In genomic region chr9:70655764-70656129, GRCm38 (mm10) we compare ENCODE assay signal across 8 mouse cellular contexts. TPM values are rescaled to one million over a fixed set of nuclear protein-coding genes. Genes with fewer than 3 reads are reported as not detected.
DNase-seq lines count a peak whose midpoint lies in the region; ATAC-seq and TF ChIP-seq lines count a peak whose summit lies in the region.

No protein-coding gene starts in this region.

- peak overlapping the region; percentile 94 for H3K4me2 ChIP-seq in kidney, postnatal 0 days (ENCODE audit: low read length)
- peak overlapping the region; percentile 82 for H3K4me2 ChIP-seq in embryonic facial prominence, embryonic 13.5 days
- peak overlapping the region; percentile 62 for H3K4me2 ChIP-seq in hindbrain, postnatal 0 days (ENCODE audit: low read depth, low read length)
- peak overlapping the region; percentile 66 for H3K4me2 ChIP-seq in midbrain, embryonic 15.5 days

- H3K9ac ChIP-seq in kidney, postnatal 0 days (ENCODE audit: low read depth, low read length), result peak overlapping the region; percentile 89; the same call in 1 of the 2 replicates
- no peak overlapping the region for H3K9ac ChIP-seq in embryonic facial prominence, embryonic 13.5 days
- peak overlapping the region; percentile 94 for H3K9ac ChIP-seq in hindbrain, postnatal 0 days (replicated peaks; ENCODE audit: low read length)
- peak overlapping the region; percentile 82; the same call in 1 of the 2 replicates for H3K9ac ChIP-seq in midbrain, embryonic 15.5 days

- H3K4me3 ChIP-seq in kidney, postnatal 0 days (replicated peaks; ENCODE audit: low read depth, low read length), result peak overlapping the region; percentile 87
- H3K4me3 ChIP-seq in embryonic facial prominence, embryonic 13.5 days, result peak overlapping the region; percentile 70
- H3K4me3 ChIP-seq in hindbrain, postnatal 0 days (ENCODE audit: low read length), result peak overlapping the region; percentile 99
- H3K4me3 ChIP-seq in midbrain, embryonic 15.5 days, result peak overlapping the region; percentile 78

- H3K27me3 ChIP-seq in kidney, postnatal 0 days (ENCODE audit: insufficient read depth, low read length), result no peaks in the 10 kb centered on the region
- no peaks in the 10 kb centered on the region for H3K27me3 ChIP-seq in embryonic facial prominence, embryonic 13.5 days
- no peaks in the 10 kb centered on the region for H3K27me3 ChIP-seq in hindbrain, postnatal 0 days (ENCODE audit: insufficient read depth, low read length)
- no peaks in the 10 kb centered on the region for H3K27me3 ChIP-seq in midbrain, embryonic 15.5 days (replicated peaks)

- no peaks in the 10 kb centered on the region for H3K9me3 ChIP-seq in kidney, postnatal 0 days (replicated peaks; ENCODE audit: low read length)
- no peaks in the 10 kb centered on the region for H3K9me3 ChIP-seq in embryonic facial prominence, embryonic 13.5 days
- H3K9me3 ChIP-seq in hindbrain, postnatal 0 days (ENCODE audit: low read length), result no peaks in the 10 kb centered on the region
- H3K9me3 ChIP-seq in midbrain, embryonic 15.5 days, result no peaks in the 10 kb centered on the region

- H3K36me3 ChIP-seq in kidney, postnatal 0 days (ENCODE audit: insufficient read depth, low read length), result no peaks in the 10 kb centered on the region
- H3K36me3 ChIP-seq in embryonic facial prominence, embryonic 13.5 days, result no peaks in the 10 kb centered on the region
- H3K36me3 ChIP-seq in hindbrain, postnatal 0 days (ENCODE audit: insufficient read depth, low read length), result no peaks in the 10 kb centered on the region
- no peaks in the 10 kb centered on the region for H3K36me3 ChIP-seq in midbrain, embryonic 15.5 days (replicated peaks)

- TF ChIP-seq CTCF in kidney, postnatal 0 days (IDR thresholded peaks at IDR 0.05; ENCODE audit: low read depth), result no peak
- TF ChIP-seq CTCF in hindbrain, postnatal 0 days (IDR thresholded peaks at IDR 0.05; ENCODE audit: low read depth), result no peak

- no peak for ATAC-seq in kidney, postnatal 0 days (replicated peaks; ENCODE audit: low FRiP score, low read depth)
- no peak for ATAC-seq in embryonic facial prominence, embryonic 13.5 days (ENCODE audit: insufficient number of reproducible peaks, insufficient read depth, low FRiP score, low TSS enrichment, low read depth)
- ATAC-seq in hindbrain, postnatal 0 days, result no peak
- no peak for ATAC-seq in midbrain, embryonic 15.5 days (replicated peaks)

- 0 out of 2 replicates have a peak, but pooled peaks cover 10% of the 10 kb centered on the region for H3K4me1 ChIP-seq in kidney, postnatal 0 days (replicated peaks; ENCODE audit: insufficient read depth, low read length)
- peaks cover 23% of the 10 kb centered on the region for H3K4me1 ChIP-seq in embryonic facial prominence, embryonic 13.5 days
- peaks cover 10% of the 10 kb centered on the region for H3K4me1 ChIP-seq in hindbrain, postnatal 0 days (ENCODE audit: insufficient read depth, low read length)
- peaks cover 37% of the 10 kb centered on the region for H3K4me1 ChIP-seq in midbrain, embryonic 15.5 days

- WGBS in kidney, postnatal 0 days, result 28% methylated on average over 2 of the region's 2 CpGs
- WGBS in embryonic facial prominence, embryonic 13.5 days, result 35% methylated on average over 2 of the region's 2 CpGs
- 32% methylated on average over 2 of the region's 2 CpGs for WGBS in hindbrain, postnatal 0 days
- 34% methylated on average over 2 of the region's 2 CpGs for WGBS in midbrain, embryonic 15.5 days

- DNase-seq in kidney, postnatal 0 days (ENCODE audit: low spot score), result no peak
- no peak for DNase-seq in kidney, postnatal 25 days
- DNase-seq in hindbrain, postnatal 0 days (ENCODE audit: low spot score), result no peak
- DNase-seq in right cerebral cortex, postnatal 14 days, result no peak
- no peak for DNase-seq in thymus, postnatal 0 days (ENCODE audit: low spot score)
- DNase-seq in adrenal gland, adult 2 months, result no peak

- no peak overlapping the region for H3K27ac ChIP-seq in kidney, postnatal 0 days
- no peak overlapping the region for H3K27ac ChIP-seq in embryonic facial prominence, embryonic 13.5 days
- H3K27ac ChIP-seq in hindbrain, postnatal 0 days, result no peak overlapping the region
- H3K27ac ChIP-seq in midbrain, embryonic 15.5 days, result peak overlapping the region; percentile 98; the same call in 1 of the 2 replicates

RNA-seq across cellular contexts. Expression of gene Gm10642, which starts 0.3 kb away (rescaled TPM):
- polyA plus RNA-seq in kidney, postnatal 0 days (2015; fragmentation: Nextera tagmentation; extraction: Ambion mirVana), result 1.3 and 1.7 TPM in 2 replicates
- 0.28 and 0.33 TPM in 2 replicates for polyA plus RNA-seq in embryonic facial prominence, embryonic 13.5 days (2015; fragmentation: Nextera tagmentation; extraction: Ambion mirVana)
- total RNA-seq in hindbrain, postnatal 0 days (2014; rRNA removed), result 1.9 and 4.4 TPM in 2 replicates
- polyA plus RNA-seq in hindbrain, postnatal 0 days (2015; fragmentation: Nextera tagmentation; extraction: Ambion mirVana), result 1.1 and 2.2 TPM in 2 replicates
- 0.19 and 0.75 TPM in 2 replicates for polyA plus RNA-seq in midbrain, embryonic 15.5 days (2015; fragmentation: Nextera tagmentation; extraction: Ambion mirVana)
- 2.7 and 4.2 TPM in 2 replicates for polyA plus RNA-seq in thymus, postnatal 0 days (2015; fragmentation: Nextera tagmentation; extraction: Ambion mirVana)
- under 1 TPM; 0.35 to 0.69 TPM for total RNA-seq in adrenal gland, adult 2 months (2021)
- 2.7 and 4.8 TPM in 2 replicates for polyA plus RNA-seq in adrenal gland, adult 2 months (2012; rRNA removed)

RNA-seq across cellular contexts. Expression of gene Mindy2, which starts 1.2 kb away (rescaled TPM):
- polyA plus RNA-seq in kidney, postnatal 0 days (2015; fragmentation: Nextera tagmentation; extraction: Ambion mirVana), result 14.6 and 16.9 TPM in 2 replicates
- polyA plus RNA-seq in embryonic facial prominence, embryonic 13.5 days (2015; fragmentation: Nextera tagmentation; extraction: Ambion mirVana), result 12.2 and 13.1 TPM in 2 replicates
- total RNA-seq in hindbrain, postnatal 0 days (2014; rRNA removed), result 34.1 and 35.9 TPM in 2 replicates
- 19.6 and 20.4 TPM in 2 replicates for polyA plus RNA-seq in hindbrain, postnatal 0 days (2015; fragmentation: Nextera tagmentation; extraction: Ambion mirVana)
- polyA plus RNA-seq in midbrain, embryonic 15.5 days (2015; fragmentation: Nextera tagmentation; extraction: Ambion mirVana), result 23.7 and 29.0 TPM in 2 replicates
- polyA plus RNA-seq in thymus, postnatal 0 days (2015; fragmentation: Nextera tagmentation; extraction: Ambion mirVana), result 16.1 and 25.1 TPM in 2 replicates
- 10 to 100 TPM; 12.6 to 16.0 TPM for total RNA-seq in adrenal gland, adult 2 months (2021)
- polyA plus RNA-seq in adrenal gland, adult 2 months (2012; rRNA removed), result 7.5 and 11.3 TPM in 2 replicates

RNA-seq across cellular contexts. Expression of gene Adam10, which starts 23.1 kb away (rescaled TPM):
- polyA plus RNA-seq in kidney, postnatal 0 days (2015; fragmentation: Nextera tagmentation; extraction: Ambion mirVana), result 70.5 and 72.6 TPM in 2 replicates
- polyA plus RNA-seq in embryonic facial prominence, embryonic 13.5 days (2015; fragmentation: Nextera tagmentation; extraction: Ambion mirVana), result 60.8 and 70.8 TPM in 2 replicates
- total RNA-seq in hindbrain, postnatal 0 days (2014; rRNA removed), result 13.4 and 16.9 TPM in 2 replicates
- 40.1 and 42.6 TPM in 2 replicates for polyA plus RNA-seq in hindbrain, postnatal 0 days (2015; fragmentation: Nextera tagmentation; extraction: Ambion mirVana)
- 59.8 and 61.5 TPM in 2 replicates for polyA plus RNA-seq in midbrain, embryonic 15.5 days (2015; fragmentation: Nextera tagmentation; extraction: Ambion mirVana)
- 56.5 and 60.4 TPM in 2 replicates for polyA plus RNA-seq in thymus, postnatal 0 days (2015; fragmentation: Nextera tagmentation; extraction: Ambion mirVana)
- total RNA-seq in adrenal gland, adult 2 months (2021), result 10 to 100 TPM; 44.6 to 50.5 TPM
- polyA plus RNA-seq in adrenal gland, adult 2 months (2012; rRNA removed), result 18.2 and 22.5 TPM in 2 replicates
